Mouse (Mus musculus) gastrocnemius, postnatal 25 days (tissue): ENCODE measurements around the gene Cops7b. TPM values are rescaled to one million over a fixed set of nuclear protein-coding genes. Genes with fewer than 3 reads are reported as not detected.
A peak's percentile ranks its signal among the peaks of the same experiment; 100 is the strongest.
"Not testable (repeated sequence)": the region's sequence is repeated elsewhere in the genome, so short reads cannot be mapped to it uniquely, and the experiment has no call there.

ENCODE experiments used
- DNase-seq: peaks from one replicate; pipeline ENCODE4 v3.0.0; 2022
- long read RNA-seq, 2 experiments: library from polyadenylated mRNA; stranded (forward); transcript quantifications; one replicate each; pipeline ENCODE4 v2.0.0; 2021
- total RNA-seq, 2 experiments: library from RNA; stranded (reverse); gene quantifications; 1 replicate in 1 of 2; 2 replicates in 1 of 2; pipeline ENCODE4 v1.2.3; 2021

Cops7b gene
- total RNA-seq: 10 to 100 TPM in 1 of 2 experiments, 1 to 10 TPM in 1; 9.6 to 10.4 TPM
- long read RNA-seq, experiment 1, transcript Cops7b-201 (7 exons, 2,231 nt): major isoform, 7 of 9 reads
- long read RNA-seq, experiment 1, partial matches to known transcripts: 0 of 9 reads
- long read RNA-seq, experiment 1, other reads (novel, unspliced or antisense): 2 of 9 reads
- long read RNA-seq, experiment 2, transcript Cops7b-201 (7 exons, 2,231 nt): major isoform, 9 of 19 reads
- long read RNA-seq, experiment 2, partial matches to known transcripts: 2 of 19 reads
- long read RNA-seq, experiment 2, other reads (novel, unspliced or antisense): 7 of 19 reads

GRCm38 (mm10) chr1:86582451-86583096 lies at the start of gene Cops7b, which contains the start of gene Pde6d:
Gene Cops7b (plus strand): TSS chr1:86582904.
Gene Pde6d (minus strand): TSS chr1:86582629.
- peak; percentile 96 for DNase-seq

GRCm38 (mm10) chr1:86533411-86534130 lies 49.1 kb upstream of the Cops7b start:
- no peak for DNase-seq

GRCm38 (mm10) chr1:86538383-86538782 lies 44.3 kb upstream of the Cops7b start:
- DNase-seq: no peak

GRCm38 (mm10) chr1:86539583-86539982 lies 43.1 kb upstream of the Cops7b start:
- DNase-seq: not testable (repeated sequence)

- DNase-seq: no peak
Observed at GRCm38 (mm10) chr1:86542584-86542983, 40.1 kb upstream of the Cops7b start.

GRCm38 (mm10) chr1:86546797-86547196 lies 35.9 kb upstream of the Cops7b start:
- DNase-seq: no peak

GRCm38 (mm10) chr1:86551299-86551698 lies 31.4 kb upstream of the Cops7b start:
- DNase-seq: no peak

- no peak for DNase-seq
Observed at GRCm38 (mm10) chr1:86551877-86552276, 30.8 kb upstream of the Cops7b start.

GRCm38 (mm10) chr1:86555665-86556064 lies 27.0 kb upstream of the Cops7b start:
- no peak for DNase-seq

GRCm38 (mm10) chr1:86557872-86558271 lies 24.8 kb upstream of the Cops7b start:
- DNase-seq: no peak

- no peak for DNase-seq
Observed at GRCm38 (mm10) chr1:86559232-86559631, 23.5 kb upstream of the Cops7b start.

GRCm38 (mm10) chr1:86562663-86563062 lies 20.0 kb upstream of the Cops7b start:
- DNase-seq: no peak

- no peak for DNase-seq
Observed at GRCm38 (mm10) chr1:86568409-86568808, 14.3 kb upstream of the Cops7b start.

GRCm38 (mm10) chr1:86569292-86569860 lies 13.3 kb upstream of the Cops7b start:
- DNase-seq: no peak

GRCm38 (mm10) chr1:86571381-86571780 lies 11.3 kb upstream of the Cops7b start:
- no peak for DNase-seq

- DNase-seq: no peak
Observed at GRCm38 (mm10) chr1:86571941-86572340, 10.8 kb upstream of the Cops7b start.

GRCm38 (mm10) chr1:86580426-86580825 lies 2.3 kb upstream of the Cops7b start:
- no peak for DNase-seq

GRCm38 (mm10) chr1:86581692-86582450 lies 833 bp upstream of the Cops7b start:
- DNase-seq: no peak

GRCm38 (mm10) chr1:86583709-86584108 lies 1.0 kb downstream of the Cops7b start:
- no peak for DNase-seq

- peak; percentile 64 for DNase-seq
Observed at GRCm38 (mm10) chr1:86586992-86587391, 4.3 kb downstream of the Cops7b start.

GRCm38 (mm10) chr1:86594539-86594938 lies 11.8 kb downstream of the Cops7b start:
- DNase-seq: no peak

- DNase-seq: no peak
Observed at GRCm38 (mm10) chr1:86595315-86595714, 12.6 kb downstream of the Cops7b start.
